Mouse (Mus musculus) hindbrain, embryonic 10.5 days (tissue): Measurements from ENCODE around the gene Kcnmb3. TPM values are rescaled to one million over a fixed set of nuclear protein-coding genes. Genes with fewer than 3 reads are reported as not detected.
"Not testable (repeated sequence)": the region's sequence is repeated elsewhere in the genome, so short reads cannot be mapped to it uniquely, and the experiment has no call there.

Experiments used
- DNase-seq: peaks from one replicate; pipeline ENCODE4 v3.0.0-alpha.2; 2017; ENCODE audit warnings: low spot score
- H3K27ac ChIP-seq: fragments of 300-500 bp; sonication (generic); 2 replicates; pipeline ENCODE4 v1.5.1; 2016; ENCODE audit warnings: mild to moderate bottlenecking, moderate library complexity
- H3K27me3 ChIP-seq: fragments of 300-500 bp; sonication (generic); 2 replicates; pipeline ENCODE4 v1.6.1; 2016; ENCODE audit warnings: mild to moderate bottlenecking; ENCODE audit not compliant: poor library complexity, insufficient read depth, severe bottlenecking
- H3K36me3 ChIP-seq: fragments of 300-500 bp; sonication (generic); 2 replicates; pipeline ENCODE4 v1.6.1; 2016; ENCODE audit warnings: mild to moderate bottlenecking, moderate library complexity
- H3K4me1 ChIP-seq: fragments of 300-500 bp; sonication (generic); replicated peaks from 2 replicates; pipeline ENCODE4 v1.6.1; 2016; ENCODE audit warnings: mild to moderate bottlenecking
- H3K4me3 ChIP-seq: fragments of 300-500 bp; sonication (generic); 2 replicates; pipeline ENCODE4 v1.5.1; 2016; ENCODE audit warnings: mild to moderate bottlenecking, moderate library complexity
- H3K9me3 ChIP-seq: fragments of 300-500 bp; sonication (generic); 2 replicates; pipeline ENCODE4 v1.6.1; 2016; ENCODE audit warnings: mild to moderate bottlenecking, moderate library complexity
- WGBS: fragments of 180-500 bp; shearing (Covaris S2); methylation state at CpG from one replicate; pipeline ENCODE4 v1.1.7; 2016; 5-methylcytosine and 5-hydroxymethylcytosine counted together
- polyA plus RNA-seq: library from polyadenylated mRNA; unstranded; fragments of >200 nt; fragmentation: Nextera tagmentation; extraction: Ambion mirVana; gene quantifications from 2 replicates; pipeline ENCODE4 v1.2.1, GENCODE M21; 2016

Gene Kcnmb3
- polyA plus RNA-seq, 1 experiment from 2014 or later, result not detected

DNA sequence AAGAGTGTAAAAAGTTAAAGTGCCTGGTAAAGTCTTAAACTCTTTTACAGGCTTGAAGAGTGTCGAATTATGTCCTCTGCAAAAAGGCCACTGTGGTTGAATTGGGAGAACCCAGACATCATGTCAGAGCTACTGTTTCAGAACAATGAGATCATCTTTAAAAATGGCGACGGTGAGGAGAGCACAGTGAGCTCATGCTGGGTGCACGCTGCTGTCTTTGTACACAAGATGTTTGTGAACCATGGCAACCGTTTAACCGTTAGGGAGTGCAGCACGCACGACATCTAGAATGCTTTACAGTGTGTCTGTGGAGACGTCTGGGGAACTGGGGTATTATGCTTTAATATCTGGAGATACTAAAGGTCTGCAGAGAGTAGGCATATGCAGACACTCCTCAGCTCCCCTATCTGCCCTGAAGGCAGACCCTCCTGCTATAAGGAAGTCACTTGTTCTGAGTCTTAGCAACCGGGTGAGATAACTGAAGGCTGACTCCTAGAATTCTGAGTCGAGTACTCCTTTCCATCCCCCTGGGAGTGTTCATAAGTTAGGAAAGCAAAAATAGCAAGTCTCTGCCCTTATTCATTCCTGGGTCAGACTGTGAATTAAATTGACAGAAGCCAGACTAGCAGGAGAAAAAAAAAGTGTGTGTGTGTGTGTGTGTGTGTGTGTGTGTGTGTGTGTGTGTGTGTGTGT, 37.6 kb downstream of the Kcnmb3 start:
- Histone ChIP-seq H3K4me1 (no peaks in the 10 kb centered on the region), H3K4me3 (no peak overlapping the region), H3K36me3 (peaks cover 94% of the 10 kb centered on the region), H3K27ac (no peak overlapping the region), H3K9me3 (no peaks in the 10 kb centered on the region), H3K27me3 (no peaks in the 10 kb centered on the region)
- 74% methylated on average over 11 of the region's 11 CpGs for WGBS
- no peak for DNase-seq

DNA sequence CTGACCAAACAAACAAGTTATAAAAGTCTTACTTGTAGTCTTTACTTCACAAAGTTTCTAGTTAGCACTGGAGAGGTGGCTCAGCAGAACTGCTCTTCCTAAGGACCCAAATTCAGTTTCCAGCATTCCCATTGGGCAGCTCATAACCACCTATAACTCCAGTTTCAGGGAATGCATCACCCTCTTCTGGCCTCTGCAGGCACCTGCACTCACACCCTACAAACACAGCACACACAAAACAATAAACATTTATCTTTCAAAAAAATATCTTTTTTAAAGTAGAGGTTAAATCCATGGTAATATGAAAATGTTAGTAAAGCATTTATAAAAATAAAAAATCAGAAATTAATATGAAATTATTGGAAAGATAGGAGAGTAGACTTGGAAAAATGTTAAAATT, 50.3 kb downstream of the Kcnmb3 start:
- no peaks in the 10 kb centered on the region for H3K9me3 ChIP-seq
- no peaks in the 10 kb centered on the region for H3K27me3 ChIP-seq
- no peak overlapping the region for H3K4me3 ChIP-seq
- H3K27ac ChIP-seq, result no peak overlapping the region
- H3K36me3 ChIP-seq, result peaks cover 97% of the 10 kb centered on the region
- DNase-seq, result no peak
- no peaks in the 10 kb centered on the region for H3K4me1 ChIP-seq

GRCm38 (mm10) chr3:32438716-32439115, 53.3 kb downstream of the Kcnmb3 start:
- H3K36me3 ChIP-seq, result peaks cover 68% of the 10 kb centered on the region
- no peak overlapping the region for H3K27ac ChIP-seq
- no peaks in the 10 kb centered on the region for H3K4me1 ChIP-seq
- no peak overlapping the region for H3K4me3 ChIP-seq
- DNase-seq, result no peak
- no peaks in the 10 kb centered on the region for H3K9me3 ChIP-seq
- WGBS, result 84% methylated on average over 4 of the region's 4 CpGs
- H3K27me3 ChIP-seq, result no peaks in the 10 kb centered on the region

- Histone ChIP-seq H3K36me3 (peaks cover 61% of the 10 kb centered on the region), H3K27ac (no peak overlapping the region), H3K4me1 (no peaks in the 10 kb centered on the region), H3K4me3 (no peak overlapping the region), H3K9me3 (no peaks in the 10 kb centered on the region), H3K27me3 (no peaks in the 10 kb centered on the region)
- no peak for DNase-seq
- 94% methylated on average over 6 of the region's 6 CpGs for WGBS
These were observed 54.2 kb downstream of the Kcnmb3 start for GRCm38 (mm10) chr3:32437820-32438219.

- Histone ChIP-seq H3K4me3 (no peak overlapping the region), H3K27ac (no peak overlapping the region), H3K36me3 (peaks cover 56% of the 10 kb centered on the region), H3K4me1 (no peaks in the 10 kb centered on the region), H3K27me3 (no peaks in the 10 kb centered on the region), H3K9me3 (no peaks in the 10 kb centered on the region)
- no peak for DNase-seq
- WGBS, result 94% methylated on average over 6 of the region's 6 CpGs
These were observed 54.7 kb downstream of the Kcnmb3 start for GRCm38 (mm10) chr3:32437297-32437696.

DNA sequence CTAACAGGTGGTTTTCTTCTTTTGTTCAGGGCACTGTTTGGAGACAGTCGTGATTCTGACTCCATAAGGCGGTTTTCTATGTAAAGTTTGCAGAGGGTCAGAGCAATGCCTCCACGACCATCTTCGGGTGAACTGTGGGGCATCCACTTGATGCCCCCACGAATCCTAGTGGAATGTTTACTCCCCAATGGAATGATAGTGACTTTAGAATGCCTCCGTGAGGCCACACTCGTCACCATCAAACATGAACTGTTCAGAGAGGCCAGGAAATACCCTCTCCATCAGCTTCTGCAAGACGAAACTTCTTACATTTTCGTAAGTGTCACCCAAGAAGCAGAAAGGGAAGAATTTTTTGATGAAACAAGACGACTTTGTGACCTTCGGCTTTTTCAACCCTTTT, 55.9 kb downstream of the Kcnmb3 start:
- Histone ChIP-seq H3K4me1 (no peaks in the 10 kb centered on the region), H3K36me3 (peaks cover 44% of the 10 kb centered on the region), H3K27me3 (no peaks in the 10 kb centered on the region), H3K9me3 (no peaks in the 10 kb centered on the region), H3K27ac (no peak overlapping the region), H3K4me3 (no peak overlapping the region)
- 90% methylated on average over 11 of the region's 11 CpGs for WGBS
- DNase-seq, result no peak

GRCm38 (mm10) chr3:32434016-32434415, 58.0 kb downstream of the Kcnmb3 start:
- H3K36me3 ChIP-seq, result peaks cover 26% of the 10 kb centered on the region
- no peaks in the 10 kb centered on the region for H3K9me3 ChIP-seq
- no peaks in the 10 kb centered on the region for H3K27me3 ChIP-seq
- no peak overlapping the region for H3K27ac ChIP-seq
- H3K4me3 ChIP-seq, result no peak overlapping the region
- no peaks in the 10 kb centered on the region for H3K4me1 ChIP-seq
- WGBS, result 81% methylated on average over 2 of the region's 2 CpGs
- no peak for DNase-seq

DNA sequence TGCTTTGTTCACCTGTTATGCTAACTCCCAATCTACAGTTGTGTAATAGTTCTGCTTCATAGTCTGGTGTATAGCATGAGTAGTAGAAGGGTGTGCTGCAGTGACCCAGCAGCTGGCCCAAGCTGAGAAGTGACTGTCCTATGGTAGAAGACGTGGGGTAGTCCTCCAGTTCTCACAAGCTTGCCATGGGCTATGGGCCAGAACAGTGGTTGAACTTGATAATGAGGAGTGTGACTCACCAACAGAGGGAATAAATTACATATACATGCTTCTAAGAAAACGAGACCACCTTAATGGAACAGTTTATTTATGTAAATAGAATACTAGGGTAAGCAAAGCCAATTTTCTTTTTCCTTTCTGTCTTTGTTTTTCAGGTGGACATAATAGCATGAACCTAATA, 61.6 kb downstream of the Kcnmb3 start:
- H3K4me3 ChIP-seq, result no peak overlapping the region
- H3K4me1 ChIP-seq, result 0 out of 2 replicates have a peak, but pooled peaks cover 3% of the 10 kb centered on the region
- DNase-seq, result no peak
- no peaks in the 10 kb centered on the region for H3K9me3 ChIP-seq
- no peak overlapping the region for H3K27ac ChIP-seq
- WGBS, result 86% methylated on average over 2 of the region's 2 CpGs
- H3K36me3 ChIP-seq, result peaks cover 11% of the 10 kb centered on the region; the same call in 1 of the 2 replicates
- H3K27me3 ChIP-seq, result no peaks in the 10 kb centered on the region

GRCm38 (mm10) chr3:32429351-32429750, 62.7 kb downstream of the Kcnmb3 start:
- H3K9me3 ChIP-seq, H3K4me1 ChIP-seq, H3K27ac ChIP-seq, H3K4me3 ChIP-seq, DNase-seq, H3K27me3 ChIP-seq: not testable (repeated sequence)
- H3K36me3 ChIP-seq, result peaks cover 13% of the 10 kb centered on the region

DNA sequence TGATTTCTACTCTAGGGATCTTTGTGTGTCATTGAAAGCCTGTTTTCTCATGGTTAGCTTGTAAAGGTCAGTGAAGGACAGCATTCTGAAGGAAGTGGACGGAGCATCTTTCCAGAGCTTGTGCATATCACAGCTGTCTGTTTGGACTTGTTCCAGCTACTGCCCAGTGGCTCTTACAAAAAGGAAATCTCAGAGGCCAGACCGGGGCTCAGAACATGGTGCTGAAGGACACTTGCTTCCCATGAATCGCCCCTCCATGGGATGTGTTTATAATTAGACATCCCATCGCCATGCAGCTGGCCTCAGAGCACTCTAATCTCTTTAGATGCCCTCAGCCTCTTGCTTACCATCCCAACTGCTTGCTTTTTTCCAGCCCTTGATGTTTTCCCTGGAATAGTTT, 63.1 kb downstream of the Kcnmb3 start:
- Histone ChIP-seq H3K27me3 (no peaks in the 10 kb centered on the region), H3K9me3 (0 out of 2 replicates have a peak, but pooled peaks cover 6% of the 10 kb centered on the region), H3K36me3 (peaks cover 18% of the 10 kb centered on the region), H3K27ac (no peak overlapping the region), H3K4me1 (0 out of 2 replicates have a peak, but pooled peaks cover 3% of the 10 kb centered on the region), H3K4me3 (no peak overlapping the region)
- WGBS, result 87% methylated on average over 4 of the region's 4 CpGs
- no peak for DNase-seq

GRCm38 (mm10) chr3:32428361-32428760, 63.7 kb downstream of the Kcnmb3 start:
- H3K27ac ChIP-seq, result no peak overlapping the region
- no peak overlapping the region for H3K4me3 ChIP-seq
- H3K9me3 ChIP-seq, result 0 out of 2 replicates have a peak, but pooled peaks cover 7% of the 10 kb centered on the region
- H3K4me1 ChIP-seq, result 0 out of 2 replicates have a peak, but pooled peaks cover 3% of the 10 kb centered on the region
- H3K27me3 ChIP-seq, result no peaks in the 10 kb centered on the region
- WGBS, result 90% methylated on average over 3 of the region's 3 CpGs
- peaks cover 23% of the 10 kb centered on the region for H3K36me3 ChIP-seq
- no peak for DNase-seq

DNA sequence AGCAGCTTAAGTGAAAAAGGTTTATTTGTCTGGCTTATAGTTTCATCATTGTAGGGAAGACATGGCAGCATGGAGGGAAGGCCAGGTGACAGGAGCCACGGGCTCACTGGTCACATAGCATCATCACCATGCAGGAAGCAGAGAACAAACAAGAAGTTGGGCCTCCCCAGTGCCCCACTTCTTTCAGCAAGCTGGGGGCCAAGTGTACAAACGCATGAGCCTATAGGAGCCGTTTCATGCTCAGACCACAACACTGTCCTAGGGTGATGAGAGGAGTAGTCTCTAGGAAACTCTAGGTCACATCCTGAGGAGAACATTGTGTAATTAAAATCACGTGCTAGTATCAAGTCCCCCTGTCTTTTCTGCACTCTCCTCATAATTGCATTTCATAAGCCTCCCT, 64.3 kb downstream of the Kcnmb3 start:
- 0 out of 2 replicates have a peak, but pooled peaks cover 7% of the 10 kb centered on the region for H3K9me3 ChIP-seq
- peaks cover 25% of the 10 kb centered on the region for H3K36me3 ChIP-seq
- DNase-seq, result no peak
- WGBS, result 82% methylated on average over 4 of the region's 4 CpGs
- H3K4me3 ChIP-seq, result no peak overlapping the region
- H3K27me3 ChIP-seq, result no peaks in the 10 kb centered on the region
- H3K27ac ChIP-seq, result no peak overlapping the region
- H3K4me1 ChIP-seq, result 0 out of 2 replicates have a peak, but pooled peaks cover 3% of the 10 kb centered on the region
